Mouse (Mus musculus) heart, embryonic 11.5 days (tissue): Measurements from ENCODE around the gene Tmem256. TPM values are rescaled to one million over a fixed set of nuclear protein-coding genes. Genes with fewer than 3 reads are reported as not detected.
A peak's percentile ranks its signal among the peaks of the same experiment; 100 is the strongest.

ENCODE experiments used
- ATAC-seq: fragments of 200-750 bp; cut with Nextera tagmentation; replicated peaks from 2 replicates; pipeline ENCODE4 v1.8.0; 2017; ENCODE audit warnings: moderate library complexity; ENCODE audit not compliant: insufficient number of reproducible peaks, low FRiP score, low TSS enrichment
- H3K27ac ChIP-seq: fragments of 300-500 bp; sonication (generic); 2 replicates; pipeline ENCODE4 v1.5.1; 2014; ENCODE audit warnings: mild to moderate bottlenecking, low read depth, low read length
- H3K27me3 ChIP-seq: fragments of 300-500 bp; sonication (generic); 2 replicates; pipeline ENCODE4 v1.6.1; 2014; ENCODE audit warnings: mild to moderate bottlenecking, low read length, mixed read lengths; ENCODE audit not compliant: control insufficient read depth, insufficient read depth
- H3K36me3 ChIP-seq: fragments of 300-500 bp; sonication (generic); 2 replicates; pipeline ENCODE4 v1.6.1; 2014; ENCODE audit warnings: mild to moderate bottlenecking, low read length, moderate library complexity, mixed read lengths; ENCODE audit not compliant: control insufficient read depth, insufficient read depth
- H3K4me1 ChIP-seq: fragments of 300-500 bp; sonication (generic); 2 replicates; pipeline ENCODE4 v1.6.1; 2014; ENCODE audit warnings: low read length; ENCODE audit not compliant: control insufficient read depth, insufficient read depth
- H3K4me2 ChIP-seq: fragments of 300-500 bp; sonication (generic); 2 replicates; pipeline ENCODE4 v1.6.1; 2014; ENCODE audit warnings: mild to moderate bottlenecking, moderate library complexity
- H3K4me3 ChIP-seq: fragments of 300-500 bp; sonication (generic); 2 replicates; pipeline ENCODE4 v1.5.1; 2014; ENCODE audit warnings: low read depth, low read length
- H3K9ac ChIP-seq: fragments of 300-500 bp; sonication (generic); 2 replicates; pipeline ENCODE4 v1.6.1; 2014; ENCODE audit warnings: mild to moderate bottlenecking, low read depth, low read length, moderate library complexity
- H3K9me3 ChIP-seq: fragments of 300-500 bp; sonication (generic); replicated peaks from 2 replicates; pipeline ENCODE4 v1.6.1; 2016; ENCODE audit warnings: low read length; ENCODE audit not compliant: control insufficient read depth
- WGBS: fragments of 180-500 bp; shearing (Covaris S2); extraction: QIAGEN DNeasy Blood & Tissue Kit; methylation state at CpG from one replicate; pipeline ENCODE4 v1.1.7; 2014; ENCODE audit not compliant: insufficient replicate concordance; 5-methylcytosine and 5-hydroxymethylcytosine counted together
- polyA plus RNA-seq: library from polyadenylated mRNA; unstranded; fragments of >200 nt; fragmentation: Nextera tagmentation; extraction: Ambion mirVana; gene quantifications from 2 replicates; pipeline ENCODE4 v1.2.1, GENCODE M21; 2014

The Tmem256 gene
- polyA plus RNA-seq, 1 experiment from 2014 or later: 331 TPM

- peak overlapping the region; percentile 73 for H3K9ac ChIP-seq
- WGBS: 0% methylated on average over 11 of the region's 11 CpGs
- no peaks in the 10 kb centered on the region for H3K36me3 ChIP-seq
- H3K27me3 ChIP-seq: peaks cover 61% of the 10 kb centered on the region
- H3K27ac ChIP-seq: no peak overlapping the region
- H3K9me3 ChIP-seq: no peaks in the 10 kb centered on the region
- peaks cover 38% of the 10 kb centered on the region for H3K4me1 ChIP-seq
- ATAC-seq: no peak
- H3K4me3 ChIP-seq: peak overlapping the region; percentile 47
- peak overlapping the region; percentile 98 for H3K4me2 ChIP-seq
Measured at GRCm38 (mm10) chr11:69800138-69800391, 38.2 kb upstream of the Tmem256 start.

GRCm38 (mm10) chr11:69800392-69801197, 37.7 kb upstream of the Tmem256 start:
- Histone ChIP-seq H3K4me2 (peak overlapping the region; percentile 98), H3K4me3 (peak overlapping the region; percentile 47), H3K9me3 (no peaks in the 10 kb centered on the region), H3K36me3 (no peaks in the 10 kb centered on the region), H3K27me3 (peaks cover 65% of the 10 kb centered on the region), H3K27ac (peak overlapping the region; percentile 68), H3K9ac (peak overlapping the region; percentile 73), H3K4me1 (peaks cover 38% of the 10 kb centered on the region)
- peak; percentile 41 for ATAC-seq
- 1% methylated on average over 36 of the region's 36 CpGs for WGBS

- no peak for ATAC-seq
- peak within 1 kb of the TSS; percentile 73 for H3K9ac ChIP-seq
- 1% methylated on average over 33 of the region's 33 CpGs for WGBS
- H3K4me2 ChIP-seq: peak within 1 kb of the TSS; percentile 98
- peaks cover 38% of the 10 kb centered on the region for H3K4me1 ChIP-seq
- no peaks in the 10 kb centered on the region for H3K9me3 ChIP-seq
- H3K4me3 ChIP-seq: peak within 1 kb of the TSS; percentile 47
- peaks cover 67% of the 10 kb centered on the region for H3K27me3 ChIP-seq
- H3K36me3 ChIP-seq: no peaks in the 10 kb centered on the region
- peak within 1 kb of the TSS; percentile 68 for H3K27ac ChIP-seq
Measured at GRCm38 (mm10) chr11:69801379-69801977, 36.8 kb upstream of the Tmem256 start, which contains the start of gene Fgf11. TSS of gene Fgf11 (minus strand) at chr11:69801857.

- Histone ChIP-seq H3K4me2 (peak overlapping the region; percentile 98), H3K27ac (no peak overlapping the region), H3K27me3 (peaks cover 63% of the 10 kb centered on the region), H3K4me3 (peak overlapping the region; percentile 47), H3K9me3 (no peaks in the 10 kb centered on the region), H3K9ac (peak overlapping the region; percentile 50), H3K36me3 (no peaks in the 10 kb centered on the region), H3K4me1 (peaks cover 38% of the 10 kb centered on the region)
- WGBS: under 1% methylated on average over 33 of the region's 33 CpGs
- ATAC-seq: no peak; the same call in 1 of the 2 replicates
Measured at GRCm38 (mm10) chr11:69802648-69803105, 35.6 kb upstream of the Tmem256 start.

GRCm38 (mm10) chr11:69803328-69803727, 35.0 kb upstream of the Tmem256 start:
- WGBS: under 1% methylated on average over 12 of the region's 12 CpGs
- Histone ChIP-seq H3K4me1 (peaks cover 38% of the 10 kb centered on the region), H3K27me3 (peaks cover 57% of the 10 kb centered on the region), H3K36me3 (no peaks in the 10 kb centered on the region), H3K4me3 (peak overlapping the region; percentile 47), H3K9me3 (no peaks in the 10 kb centered on the region), H3K4me2 (peak overlapping the region; percentile 98), H3K27ac (no peak overlapping the region), H3K9ac (peak overlapping the region; percentile 73)
- no peak for ATAC-seq

- Histone ChIP-seq H3K9ac (peak overlapping the region; percentile 73), H3K4me3 (peak overlapping the region; percentile 47), H3K4me1 (peaks cover 37% of the 10 kb centered on the region), H3K9me3 (no peaks in the 10 kb centered on the region), H3K27me3 (peaks cover 57% of the 10 kb centered on the region), H3K36me3 (no peaks in the 10 kb centered on the region), H3K27ac (no peak overlapping the region), H3K4me2 (peak overlapping the region; percentile 98)
- WGBS: 2% methylated on average over 58 of the region's 60 CpGs
- peak; percentile 67 for ATAC-seq
Measured at GRCm38 (mm10) chr11:69803786-69804651, 34.3 kb upstream of the Tmem256 start.

- no peak overlapping the region for H3K9ac ChIP-seq
- ATAC-seq: no peak
- H3K4me3 ChIP-seq: peak overlapping the region; percentile 47
- no peaks in the 10 kb centered on the region for H3K9me3 ChIP-seq
- H3K4me2 ChIP-seq: peak overlapping the region; percentile 98
- peaks cover 32% of the 10 kb centered on the region for H3K4me1 ChIP-seq
- no peaks in the 10 kb centered on the region for H3K36me3 ChIP-seq
- H3K27me3 ChIP-seq: peaks cover 51% of the 10 kb centered on the region
- WGBS: 4% methylated on average over 12 of the region's 12 CpGs
- no peak overlapping the region for H3K27ac ChIP-seq
Measured at GRCm38 (mm10) chr11:69804652-69804940, 33.7 kb upstream of the Tmem256 start.

- Histone ChIP-seq H3K4me2 (peak within 1 kb of the TSS; percentile 98), H3K9ac (no peak within 1 kb of the TSS), H3K36me3 (no peaks in the 10 kb centered on the region), H3K27ac (no peak within 1 kb of the TSS), H3K4me1 (peaks cover 30% of the 10 kb centered on the region), H3K4me3 (peak within 1 kb of the TSS; percentile 47), H3K9me3 (no peaks in the 10 kb centered on the region), H3K27me3 (peaks cover 47% of the 10 kb centered on the region)
- ATAC-seq: no peak
- 7% methylated on average over 29 of the region's 29 CpGs for WGBS
Measured at GRCm38 (mm10) chr11:69804972-69805909, 33.1 kb upstream of the Tmem256 start, which contains the start of gene Tmem102. TSS of gene Tmem102 (minus strand) at chr11:69805624.
